Mouse (Mus musculus): ENCODE results near the gene Krtap2-4.

GRCm38 (mm10) chr11:99628138-99628537 is 13.5 kb upstream of the Krtap2-4 start, which contains the start of gene Krtap4-1:
- TF ChIP-seq POLR2A (IDR thresholded peaks at IDR 0.05; ENCODE audit: borderline replicate concordance, control insufficient read depth, low read depth, low read length), result no peak
- TF ChIP-seq CTCF (IDR thresholded peaks at IDR 0.05; ENCODE audit: control insufficient read depth, insufficient read depth, low read length), result no peak
